ENCODE assay signal across 8 mouse cellular contexts in genomic region chr12:54986052-54986717, GRCm38 (mm10). TPM values are rescaled to one million over a fixed set of nuclear protein-coding genes. Genes with fewer than 3 reads are reported as not detected.
DNase-seq lines count a peak whose midpoint lies in the region; ATAC-seq and TF ChIP-seq lines count a peak whose summit lies in the region.

Gm20403 (minus strand) TSS chr12:54986529.

- peaks cover 36% of the 10 kb centered on the region for H3K36me3 ChIP-seq in G1E (replicated peaks)
- H3K36me3 ChIP-seq in forebrain, embryonic 11.5 days (ENCODE audit: control insufficient read depth, insufficient read depth, low read length), result no peaks in the 10 kb centered on the region; the same call in 1 of the 2 replicates
- no peaks in the 10 kb centered on the region for H3K36me3 ChIP-seq in heart, postnatal 0 days (replicated peaks; ENCODE audit: control insufficient read depth, insufficient read depth, low read length)
- no peaks in the 10 kb centered on the region for H3K36me3 ChIP-seq in lung, embryonic 15.5 days
- no peaks in the 10 kb centered on the region for H3K36me3 ChIP-seq in thymus, adult 2 months (ENCODE audit: control insufficient read depth, insufficient read depth, low read length)

- DNase-seq in G1E (ENCODE audit: low spot score), result peak; percentile 72
- peak; percentile 64 for DNase-seq in c-Kit-positive CD71-negative TER-119-negative erythroid progenitor cells, embryonic 14.5 days (ENCODE audit: low read depth)
- DNase-seq in forebrain, embryonic 11.5 days (ENCODE audit: low spot score), result peak; percentile 84
- DNase-seq in heart, postnatal 0 days (ENCODE audit: low spot score), result peak; percentile 86
- peak; percentile 82 for DNase-seq in kidney, postnatal 14 days
- peak; percentile 57 for DNase-seq in thymus, adult 2 months

- peak; percentile 84 for ATAC-seq in G1E (ENCODE audit: extremely low read depth, insufficient number of reproducible peaks, low FRiP score, poor library complexity, severe bottlenecking)
- peak; percentile 70 for ATAC-seq in forebrain, embryonic 11.5 days (replicated peaks; ENCODE audit: low FRiP score)
- ATAC-seq in heart, postnatal 0 days (ENCODE audit: insufficient read depth, low read depth), result peak; percentile 67
- ATAC-seq in lung, embryonic 15.5 days (ENCODE audit: borderline replicate concordance, extremely low read depth, low FRiP score, low TSS enrichment), result peak; percentile 78
- ATAC-seq in neutrophil, adult 5-6 weeks (ENCODE audit: extremely low read depth, insufficient number of reproducible peaks, low FRiP score, poor library complexity, severe bottlenecking), result peak; percentile 59

- H3K4me1 ChIP-seq in G1E (ENCODE audit: insufficient read depth, low read depth, low read length), result peaks cover 47% of the 10 kb centered on the region
- no peaks in the 10 kb centered on the region for H3K4me1 ChIP-seq in forebrain, embryonic 11.5 days (replicated peaks; ENCODE audit: control insufficient read depth, insufficient read depth, low read length)
- H3K4me1 ChIP-seq in heart, postnatal 0 days (ENCODE audit: control insufficient read depth, insufficient read depth), result no peaks in the 10 kb centered on the region; the same call in 1 of the 2 replicates
- H3K4me1 ChIP-seq in lung, embryonic 15.5 days, result 0 out of 2 replicates have a peak, but pooled peaks cover 6% of the 10 kb centered on the region
- peaks cover 7% of the 10 kb centered on the region for H3K4me1 ChIP-seq in thymus, adult 2 months (replicated peaks; ENCODE audit: control insufficient read depth, insufficient read depth, low read length)

- H3K4me3 ChIP-seq in G1E (ENCODE audit: low read depth, low read length), result peak within 1 kb of the TSS; percentile 82
- H3K4me3 ChIP-seq in forebrain, embryonic 11.5 days (ENCODE audit: low read depth, low read length), result peak within 1 kb of the TSS; percentile 94
- H3K4me3 ChIP-seq in heart, postnatal 0 days (ENCODE audit: low read depth, low read length), result peak within 1 kb of the TSS; percentile 99
- peak within 1 kb of the TSS; percentile 93 for H3K4me3 ChIP-seq in lung, embryonic 15.5 days
- H3K4me3 ChIP-seq in thymus, adult 2 months (ENCODE audit: control insufficient read depth, insufficient read depth, low read length), result peak within 1 kb of the TSS; percentile 60

- peak within 1 kb of the TSS; percentile 96 for H3K9ac ChIP-seq in forebrain, embryonic 11.5 days (ENCODE audit: low read length)
- H3K9ac ChIP-seq in heart, postnatal 0 days (replicated peaks; ENCODE audit: low read depth, low read length), result peak within 1 kb of the TSS; percentile 88
- peak within 1 kb of the TSS; percentile 87 for H3K9ac ChIP-seq in lung, embryonic 15.5 days

- WGBS in forebrain, embryonic 11.5 days, result under 1% methylated on average over 41 of the region's 60 CpGs
- WGBS in heart, postnatal 0 days, result under 1% methylated on average over 39 of the region's 60 CpGs
- under 1% methylated on average over 49 of the region's 60 CpGs for WGBS in lung, embryonic 15.5 days
- under 1% methylated on average over 60 of the region's 60 CpGs for WGBS in thymus, adult 2 months

- TF ChIP-seq POLR2A in thymus, adult 2 months (IDR thresholded peaks at IDR 0.05; ENCODE audit: control insufficient read depth, extremely low read depth, insufficient read depth, low read length, poor library complexity), result peak; percentile 53; the same call in 1 of the 2 replicates

- peak within 1 kb of the TSS; percentile 86 for H3K4me2 ChIP-seq in forebrain, embryonic 11.5 days (ENCODE audit: low read depth, low read length, severe bottlenecking)
- H3K4me2 ChIP-seq in heart, postnatal 0 days (ENCODE audit: low read depth, low read length), result peak within 1 kb of the TSS; percentile 94
- peak within 1 kb of the TSS; percentile 91 for H3K4me2 ChIP-seq in lung, embryonic 15.5 days

- TF ChIP-seq CTCF in G1E (IDR thresholded peaks at IDR 0.05; ENCODE audit: low read depth, low read length), result no peak
- no peak for TF ChIP-seq CTCF in heart, postnatal 0 days (IDR thresholded peaks at IDR 0.05; ENCODE audit: low read depth)
- TF ChIP-seq CTCF in thymus, adult 2 months (IDR thresholded peaks at IDR 0.05; ENCODE audit: borderline replicate concordance, control insufficient read depth, extremely low read depth, insufficient read depth, low read length, poor library complexity), result no peak

- no peak for TF ChIP-seq EP300 in heart, postnatal 0 days (IDR thresholded peaks at IDR 0.05; ENCODE audit: low read depth)

- H3K27me3 ChIP-seq in G1E (ENCODE audit: insufficient read depth, low read length), result no peaks in the 10 kb centered on the region
- no peaks in the 10 kb centered on the region for H3K27me3 ChIP-seq in forebrain, embryonic 11.5 days (ENCODE audit: control insufficient read depth, insufficient read depth, low read length)
- H3K27me3 ChIP-seq in heart, postnatal 0 days (ENCODE audit: control insufficient read depth, insufficient read depth, low read length), result no peaks in the 10 kb centered on the region
- no peaks in the 10 kb centered on the region for H3K27me3 ChIP-seq in lung, embryonic 15.5 days
- H3K27me3 ChIP-seq in thymus, adult 2 months (ENCODE audit: control insufficient read depth, insufficient read depth, low read length), result no peaks in the 10 kb centered on the region

- peak within 1 kb of the TSS; percentile 91 for H3K27ac ChIP-seq in forebrain, embryonic 11.5 days (ENCODE audit: low read depth, low read length)
- H3K27ac ChIP-seq in heart, postnatal 0 days (ENCODE audit: low read depth), result peak within 1 kb of the TSS; percentile 92
- peak within 1 kb of the TSS; percentile 93 for H3K27ac ChIP-seq in lung, embryonic 15.5 days
- peak within 1 kb of the TSS; percentile 6 for H3K27ac ChIP-seq in thymus, adult 2 months (ENCODE audit: control insufficient read depth, insufficient read depth, low read length)

- H3K9me3 ChIP-seq in G1E (replicated peaks), result no peaks in the 10 kb centered on the region
- H3K9me3 ChIP-seq in forebrain, embryonic 11.5 days (ENCODE audit: control insufficient read depth, low read length), result no peaks in the 10 kb centered on the region
- no peaks in the 10 kb centered on the region for H3K9me3 ChIP-seq in heart, postnatal 0 days (replicated peaks; ENCODE audit: control insufficient read depth, low read length)
- H3K9me3 ChIP-seq in lung, embryonic 15.5 days, result no peaks in the 10 kb centered on the region

RNA-seq across cellular contexts. Expression of gene Gm20403, which starts in this region (rescaled TPM):
- total RNA-seq in G1E (2014; fragmentation: Nextera tagmentation) (not detected in 2 replicates), G1E (2017) (not detected in 2 replicates)
- polyA plus RNA-seq in G1E (2012), result 0.46 and 0.79 TPM in 2 replicates
- not detected in 2 replicates for polyA plus RNA-seq in forebrain, embryonic 11.5 days (2014; fragmentation: Nextera tagmentation; extraction: Ambion mirVana)
- not detected in 2 replicates for total RNA-seq in heart, postnatal 0 days (2014; rRNA removed; ENCODE audit: low replicate concordance)
- not detected in 2 replicates for polyA plus RNA-seq in heart, postnatal 0 days (2015; fragmentation: Nextera tagmentation; extraction: Ambion mirVana)
- polyA plus RNA-seq in lung, embryonic 15.5 days (2015; fragmentation: Nextera tagmentation; extraction: Ambion mirVana), result not detected in 2 replicates
- total RNA-seq in neutrophil, adult 5-6 weeks (2017), result not detected in 2 replicates
- not detected in 2 replicates for polyA plus RNA-seq in thymus, adult 2 months (2012; rRNA removed)

Comparison
In these comparisons a context has a peak if more than half of its experiments do, and no peak if none do; other contexts are left out.
1. Peak in every context shown above with its lines: DNase-seq, ATAC-seq, H3K4me3 ChIP-seq and H3K27ac ChIP-seq.
2. Peak in DNase-seq, ATAC-seq and H3K4me3 ChIP-seq in G1E; RNA of the gene not detected or under 1 TPM.
3. Peak in DNase-seq, ATAC-seq, H3K4me3 ChIP-seq, H3K27ac ChIP-seq, H3K9ac ChIP-seq and H3K4me2 ChIP-seq in forebrain, embryonic 11.5 days; RNA of the gene not detected or under 1 TPM.
4. Peak in DNase-seq, ATAC-seq, H3K4me3 ChIP-seq, H3K27ac ChIP-seq, H3K9ac ChIP-seq and H3K4me2 ChIP-seq in heart, postnatal 0 days; RNA of the gene not detected or under 1 TPM.
5. Peak in ATAC-seq, H3K4me3 ChIP-seq, H3K27ac ChIP-seq, H3K9ac ChIP-seq and H3K4me2 ChIP-seq in lung, embryonic 15.5 days; RNA of the gene not detected or under 1 TPM.
6. Peak in ATAC-seq in neutrophil, adult 5-6 weeks; RNA of the gene not detected or under 1 TPM.
7. Peak in DNase-seq, H3K4me3 ChIP-seq and H3K27ac ChIP-seq in thymus, adult 2 months; RNA of the gene not detected or under 1 TPM.
8. H3K27ac ChIP-seq: peak in every context shown above with its lines; median percentile 93 in lung, embryonic 15.5 days; 92 in heart, postnatal 0 days; 91 in forebrain, embryonic 11.5 days; 6 in thymus, adult 2 months.